ENCODE assay signal across 1 mouse cellular context in the genomic region with DNA sequence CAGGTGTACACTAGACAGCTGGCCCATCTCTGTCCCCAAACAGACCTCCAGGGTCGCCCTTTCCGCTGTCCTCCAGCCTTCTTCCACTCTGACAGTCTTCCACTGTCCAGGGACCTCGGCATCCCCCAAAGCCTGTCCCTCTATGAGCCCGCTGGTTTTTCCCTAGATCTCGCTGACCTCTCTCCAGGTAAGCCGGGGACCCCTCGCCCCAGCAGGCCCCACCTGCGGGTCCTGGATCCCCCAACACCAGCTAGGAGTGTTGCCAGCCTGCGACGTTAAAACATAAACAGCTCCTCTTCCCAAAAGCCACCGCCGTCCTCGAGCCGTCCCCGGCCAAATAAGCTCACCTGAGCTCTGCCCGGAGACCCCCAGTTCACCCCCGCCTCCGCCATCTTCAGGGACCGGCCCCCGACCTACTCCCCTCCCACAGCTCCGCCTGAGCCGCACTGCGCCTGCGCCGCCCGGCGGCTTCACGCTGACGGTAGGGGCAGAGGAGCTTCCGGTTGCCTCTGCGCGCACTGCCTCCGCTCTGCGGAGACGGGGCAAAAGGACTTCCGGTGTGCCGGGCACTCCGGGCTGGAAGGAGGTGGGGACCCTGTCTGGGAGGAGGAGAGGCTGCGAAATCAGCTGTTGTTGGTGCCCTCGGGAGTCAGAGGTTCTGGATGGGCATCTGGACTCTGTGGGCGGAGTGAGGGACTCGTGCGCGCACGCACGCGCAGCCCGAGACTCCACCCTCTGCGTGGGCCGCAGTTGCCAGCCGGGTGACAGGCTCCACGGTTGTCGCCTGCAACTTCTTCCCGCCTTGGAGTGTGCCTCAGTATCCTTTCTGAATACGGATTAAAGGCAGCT.
TF ChIP-seq lines count a peak whose summit lies in the region.

No protein-coding gene starts in this region.

TF ChIP-seq in CH12.LX, 34 proteins besides CTCF, POLR2A, EP300 and RAD21 (continued from another document):
- TF ChIP-seq BHLHE40 (IDR thresholded peaks at IDR 0.05; ENCODE audit: low read depth, low read length) (peak; percentile 73; the same call in 1 of the 2 replicates), POLR2AphosphoS2 (IDR thresholded peaks at IDR 0.05; ENCODE audit: low read depth, low read length) (peak; percentile 36; the same call in 1 of the 2 replicates), ZMIZ1 (IDR thresholded peaks at IDR 0.05; ENCODE audit: low read depth, low read length) (peak; percentile 71), ETS1 (conservative IDR thresholded peaks at IDR 0.05; ENCODE audit: low read depth, low read length) (peak; percentile 81), USF1 (IDR thresholded peaks at IDR 0.05; ENCODE audit: low read depth, low read length) (no peak), ZNF384 (IDR thresholded peaks at IDR 0.05; ENCODE audit: low read depth, low read length) (no peak), MXI1 (IDR thresholded peaks at IDR 0.05; ENCODE audit: low read depth, low read length) (peak; percentile 17; the same call in 1 of the 2 replicates), MYC (IDR thresholded peaks at IDR 0.05; ENCODE audit: low read depth, low read length) (no peak), RCOR1 (conservative IDR thresholded peaks at IDR 0.05; ENCODE audit: low read depth, low read length) (no peak), CHD1 (IDR thresholded peaks at IDR 0.05; ENCODE audit: low read depth, low read length) (no peak), IRF4 (IDR thresholded peaks at IDR 0.05; ENCODE audit: low read depth, low read length) (peak; percentile 38), MAX (IDR thresholded peaks at IDR 0.05; ENCODE audit: low read length) (no peak; the same call in 1 of the 2 replicates), ELF1 (IDR thresholded peaks at IDR 0.05; ENCODE audit: low read depth, low read length) (peak; percentile 91), JUND (conservative IDR thresholded peaks at IDR 0.05; ENCODE audit: low read depth, low read length) (no peak), USF2 (conservative IDR thresholded peaks at IDR 0.05; ENCODE audit: low read depth, low read length) (no peak), MAZ (IDR thresholded peaks at IDR 0.05; ENCODE audit: low read depth, low read length) (peak; percentile 75), NRF1 (IDR thresholded peaks at IDR 0.05; ENCODE audit: low read depth, low read length) (peak; percentile 91), ZC3H11A (IDR thresholded peaks at IDR 0.05; ENCODE audit: low read depth, low read length) (no peak), KAT2A (IDR thresholded peaks at IDR 0.05; ENCODE audit: insufficient replicate concordance, low read length) (peak; percentile 61; the same call in 1 of the 2 replicates), E2F4 (IDR thresholded peaks at IDR 0.05; ENCODE audit: insufficient replicate concordance, low read depth, low read length) (no peak), TCF12 (IDR thresholded peaks at IDR 0.05; ENCODE audit: low read depth, low read length) (peak; percentile 94), PAX5 (IDR thresholded peaks at IDR 0.05; ENCODE audit: low read length) (no peak), GABPA (IDR thresholded peaks at IDR 0.05; ENCODE audit: insufficient replicate concordance, low read depth, low read length) (no peak), NELFE (IDR thresholded peaks at IDR 0.05; ENCODE audit: low read depth, low read length) (peak; percentile 80), MAFK (IDR thresholded peaks at IDR 0.05; ENCODE audit: insufficient replicate concordance, low read length) (no peak), SIN3A (IDR thresholded peaks at IDR 0.05; ENCODE audit: low read length) (peak; percentile 56), CHD2 (IDR thresholded peaks at IDR 0.05; ENCODE audit: low read length) (no peak), ZKSCAN1 (IDR thresholded peaks at IDR 0.05; ENCODE audit: borderline replicate concordance, low read depth, low read length) (no peak), TBP (conservative IDR thresholded peaks at IDR 0.05; ENCODE audit: low read depth, low read length) (peak; percentile 86), MEF2A (IDR thresholded peaks at IDR 0.05; ENCODE audit: borderline replicate concordance, low read depth, low read length) (no peak)
